Mouse (Mus musculus): ENCODE results near the gene Rnf121.
A peak's percentile ranks its signal among the peaks of the same experiment; 100 is the strongest.
"Not testable (repeated sequence)": the region's sequence is repeated elsewhere in the genome, so short reads cannot be mapped to it uniquely, and the experiment has no call there.

Rnf121 gene

DNA sequence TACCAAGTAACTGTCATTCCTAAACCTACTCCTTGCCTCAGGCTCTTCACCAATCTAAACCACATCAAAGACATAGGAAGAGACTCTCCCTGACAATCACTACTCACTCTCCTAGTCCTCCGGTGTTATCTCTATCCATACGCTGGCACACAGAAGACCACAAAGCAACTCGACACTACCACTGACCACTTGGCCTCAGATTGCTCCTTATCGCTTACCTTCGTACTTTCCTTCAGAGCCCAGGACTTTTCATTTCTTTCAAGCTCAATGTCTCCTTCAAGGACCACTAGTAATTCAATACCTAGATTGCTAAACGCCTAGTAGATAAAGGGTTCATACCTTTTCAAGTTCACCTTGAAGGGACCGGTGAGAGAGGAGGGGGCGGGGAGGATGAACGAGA lies 1.4 kb downstream of the Rnf121 start:
- DNase-seq, result no peak

- DNase-seq, result no peak
Measured at GRCm38 (mm10) chr7:102062203-102062602, 3.1 kb downstream of the Rnf121 start.

DNA sequence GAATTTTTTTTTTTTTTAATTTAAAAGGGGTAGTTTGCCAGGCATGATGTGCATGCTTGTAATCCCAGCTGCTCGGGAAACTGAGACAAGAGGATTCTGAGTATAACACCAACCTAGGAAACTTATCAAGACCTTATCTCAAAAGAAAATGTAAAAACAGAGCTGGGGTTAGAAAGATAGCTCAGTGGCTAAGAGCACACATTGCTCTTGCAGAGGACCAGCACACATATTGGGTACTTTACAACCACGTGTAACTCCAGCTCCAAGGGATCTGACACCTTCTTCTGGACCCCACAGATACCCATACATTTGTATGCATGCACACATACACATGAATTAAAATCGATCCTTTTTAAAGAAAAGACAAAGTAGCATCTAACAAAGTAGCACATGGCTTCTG lies 3.9 kb downstream of the Rnf121 start:
- no peak for DNase-seq

- DNase-seq, result not testable (repeated sequence)
Measured at GRCm38 (mm10) chr7:102048524-102048923, 16.7 kb downstream of the Rnf121 start.

DNA sequence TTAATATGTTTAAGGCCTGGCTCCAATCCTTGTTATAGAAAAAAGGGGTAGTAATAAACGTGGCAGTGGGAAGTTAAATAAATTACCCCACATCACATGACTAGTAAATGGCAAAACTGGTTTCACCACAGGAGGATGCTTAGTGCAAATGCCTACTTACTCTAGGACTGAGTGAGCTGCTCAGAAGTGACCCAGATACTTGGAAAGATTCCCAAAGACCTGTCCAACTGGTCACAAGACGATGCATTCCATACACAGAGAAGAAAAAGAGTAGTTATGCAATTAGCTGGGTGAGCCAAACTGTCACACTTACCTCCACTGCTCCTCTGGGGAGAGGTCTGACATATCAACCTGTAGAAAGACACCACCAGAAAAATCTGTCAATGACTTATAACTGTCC lies 23.0 kb downstream of the Rnf121 start:
- no peak for DNase-seq

DNA sequence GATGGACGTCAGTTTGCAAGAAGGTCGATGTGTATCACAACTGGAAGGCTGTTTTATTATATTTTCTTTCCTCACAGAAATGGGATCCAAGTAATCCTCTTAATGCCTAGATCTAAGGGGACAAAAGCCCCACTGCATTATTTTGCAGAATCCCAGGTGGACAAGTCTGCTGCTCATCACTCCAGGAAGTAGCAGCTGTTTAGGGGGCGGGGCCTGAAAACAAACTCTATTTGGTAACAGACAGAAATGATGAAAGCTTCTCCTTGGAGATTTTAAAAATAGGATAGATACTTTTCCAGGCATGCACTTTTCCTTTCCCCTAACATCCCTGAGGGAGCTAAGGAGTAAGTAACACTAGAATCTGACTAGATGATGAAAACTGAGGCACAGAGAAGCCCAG lies 28.0 kb downstream of the Rnf121 start:
- DNase-seq, result no peak

- no peak for DNase-seq
Measured at GRCm38 (mm10) chr7:102035534-102035933, 29.7 kb downstream of the Rnf121 start.

DNA sequence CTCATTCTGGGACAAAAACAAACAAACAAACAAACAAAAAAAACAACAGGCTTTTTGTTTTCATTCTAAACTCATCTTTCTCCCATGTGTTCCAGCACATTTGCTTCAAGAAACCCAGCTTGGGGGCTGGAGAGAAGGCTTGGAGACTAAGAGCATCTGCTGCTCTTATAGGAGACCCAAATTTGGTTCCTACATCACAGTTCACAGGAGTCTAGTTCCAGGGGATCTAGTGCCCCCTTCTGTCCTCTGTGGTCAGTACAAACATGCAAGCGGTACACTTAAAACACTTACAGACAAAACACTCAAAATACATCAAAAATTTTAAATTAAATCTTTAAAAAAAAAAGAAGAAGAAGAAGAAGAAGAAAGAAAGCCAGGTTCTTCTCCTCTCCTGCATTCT lies 30.4 kb downstream of the Rnf121 start:
- DNase-seq, result peak in 1 of 2 experiments; percentile 28

GRCm38 (mm10) chr7:102025187-102026119 lies 39.8 kb downstream of the Rnf121 start:
- no peak for DNase-seq

DNA sequence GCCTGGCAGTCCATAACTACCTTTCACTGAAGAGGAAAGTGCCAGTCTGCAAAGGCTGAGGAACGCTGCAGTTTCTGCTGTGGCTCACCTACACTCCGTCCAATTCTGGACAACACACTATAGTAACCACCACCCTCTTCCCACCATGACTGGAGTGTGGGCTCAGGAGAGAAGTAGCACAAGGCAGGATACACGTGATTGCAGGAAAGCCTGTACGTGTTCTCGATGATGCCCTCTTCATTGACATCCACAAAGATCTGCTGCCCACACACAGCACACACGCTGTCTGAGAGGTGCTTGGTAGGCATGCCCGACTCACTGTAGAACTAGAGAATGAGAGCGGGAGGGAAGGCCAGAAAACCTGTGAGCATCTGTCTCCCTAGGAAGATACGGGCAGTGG lies 41.4 kb downstream of the Rnf121 start:
- DNase-seq, result no peak

- DNase-seq, result not testable (repeated sequence)
Measured at GRCm38 (mm10) chr7:102020934-102021333, 44.3 kb downstream of the Rnf121 start.

DNA sequence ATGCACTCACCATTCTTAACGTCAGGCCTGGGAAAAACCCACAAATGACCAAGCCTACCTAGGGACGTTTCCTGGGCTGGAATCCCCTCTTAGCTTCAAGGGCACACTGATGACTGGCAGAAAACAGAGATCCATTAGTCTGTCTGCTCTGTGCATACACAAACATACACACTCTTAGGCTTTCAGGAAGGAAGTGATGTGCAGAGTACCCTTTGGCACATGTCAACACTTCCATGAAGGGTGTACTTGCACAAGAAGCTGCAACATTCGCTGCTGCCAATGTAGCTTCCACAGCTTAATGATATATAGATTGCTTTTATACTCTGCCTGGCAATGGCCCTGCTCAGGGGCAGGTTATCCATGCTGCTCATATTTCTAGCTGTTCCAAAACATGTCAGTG lies 45.9 kb downstream of the Rnf121 start:
- no peak for DNase-seq

DNA sequence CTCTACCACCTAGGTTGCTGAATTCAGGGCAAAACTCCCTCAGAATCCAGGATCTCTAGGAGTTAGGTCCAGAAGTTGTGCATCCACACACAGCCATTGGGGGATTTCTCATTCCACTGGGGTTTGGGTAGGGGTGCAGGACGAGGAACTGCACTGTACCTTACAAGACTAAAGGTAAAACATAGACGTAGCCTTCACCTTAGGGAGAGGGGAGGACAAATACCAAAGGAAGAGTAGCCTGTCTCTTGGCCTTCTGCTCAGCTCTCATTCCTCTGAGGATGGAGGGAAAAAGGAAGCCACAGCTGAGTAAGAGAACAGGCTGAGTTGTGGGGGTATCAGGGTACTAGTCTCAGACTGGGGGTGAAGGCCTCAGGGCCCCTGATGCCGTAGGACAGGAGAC lies 46.7 kb downstream of the Rnf121 start, which contains the start of gene Il18bp:
Il18bp (minus strand) TSS at position 101 of the 400 bp plus-strand sequence.
- DNase-seq, result no peak

DNA sequence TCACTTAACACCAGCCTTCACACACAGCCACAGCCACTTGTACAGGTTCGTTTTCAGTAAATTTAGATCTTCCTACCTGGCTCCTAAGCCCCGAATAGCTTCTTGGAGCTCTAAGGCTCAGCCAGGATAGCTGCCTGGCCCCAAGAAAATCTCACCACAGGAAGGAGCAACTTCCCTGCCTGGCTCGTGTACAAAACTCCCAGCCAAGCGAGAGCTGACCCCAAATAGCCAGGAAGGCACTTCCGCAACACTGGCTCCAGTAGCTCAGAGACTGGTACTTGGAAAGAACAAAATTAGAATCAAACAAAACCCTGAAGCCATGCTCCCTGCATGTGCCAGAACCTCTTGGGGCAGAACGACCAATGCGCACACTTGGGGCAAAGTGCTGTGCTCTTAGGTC lies 47.2 kb downstream of the Rnf121 start:
- peak in 1 of 2 experiments; percentile 20 for DNase-seq

DNA sequence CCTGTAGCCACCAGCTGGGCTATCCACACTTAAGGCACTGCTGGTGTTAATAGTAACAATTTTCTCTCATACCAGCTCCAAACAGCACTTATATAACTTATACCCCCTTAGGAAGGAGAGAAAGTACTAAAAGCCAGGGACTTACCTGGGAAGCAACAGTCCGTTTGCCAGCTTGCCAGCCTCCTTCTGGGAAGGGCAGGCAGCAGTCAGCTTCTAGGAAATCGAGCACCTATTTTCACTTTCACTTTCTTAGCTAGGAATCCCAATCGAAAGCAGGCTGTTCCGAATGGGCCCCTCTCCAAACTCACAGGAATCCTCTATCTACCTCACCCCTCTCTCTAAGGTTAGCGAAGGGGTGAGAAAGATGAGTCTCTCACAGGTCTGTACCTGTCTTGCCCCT lies 47.8 kb downstream of the Rnf121 start:
- DNase-seq, result no peak

GRCm38 (mm10) chr7:102016936-102017335 lies 48.3 kb downstream of the Rnf121 start:
- DNase-seq, result no peak

GRCm38 (mm10) chr7:102014995-102015394 lies 50.3 kb downstream of the Rnf121 start:
- DNase-seq, result no peak

DNA sequence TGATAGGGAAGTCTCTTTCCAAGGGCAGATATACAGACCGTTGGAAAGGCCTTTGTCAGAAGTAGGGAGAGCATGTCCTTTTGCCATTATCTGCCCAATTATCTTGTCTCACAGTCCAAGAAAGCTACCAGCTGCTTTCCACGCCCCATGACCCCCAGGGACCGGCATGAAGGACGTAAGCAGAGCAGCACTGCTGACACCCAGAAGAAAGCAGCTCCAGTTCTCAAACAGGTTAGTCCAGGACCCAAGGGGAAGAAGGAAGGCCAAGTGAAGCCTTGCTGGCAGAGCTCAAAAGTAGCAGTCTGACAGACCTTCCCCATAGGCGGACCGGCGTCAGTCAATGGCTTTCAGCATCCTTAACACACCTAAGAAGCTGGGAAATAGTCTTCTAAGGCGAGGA lies 51.9 kb downstream of the Rnf121 start:
- DNase-seq, result no peak

DNA sequence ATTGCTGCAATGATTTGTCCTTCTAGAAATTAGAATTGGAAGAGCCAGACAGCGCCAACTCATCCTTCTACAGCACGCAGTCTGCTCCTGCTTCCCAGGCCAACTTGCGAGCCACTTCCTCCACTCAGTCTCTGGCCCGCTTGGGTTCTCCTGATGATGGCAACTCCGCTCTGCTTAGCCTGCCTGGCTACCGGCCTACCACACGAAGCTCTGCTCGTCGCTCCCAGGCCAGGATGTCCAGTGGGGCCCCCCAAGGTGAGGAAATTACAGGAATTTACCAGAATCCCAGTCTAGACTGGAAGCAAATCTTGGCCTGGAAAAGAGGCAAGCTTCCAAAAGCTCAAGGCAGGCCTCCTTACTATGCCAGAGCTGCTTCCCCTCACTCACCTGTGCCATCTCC lies 53.4 kb downstream of the Rnf121 start:
- peak; percentile 48 to 55 for DNase-seq

GRCm38 (mm10) chr7:102006520-102006919 lies 58.7 kb downstream of the Rnf121 start:
- DNase-seq, result no peak

DNA sequence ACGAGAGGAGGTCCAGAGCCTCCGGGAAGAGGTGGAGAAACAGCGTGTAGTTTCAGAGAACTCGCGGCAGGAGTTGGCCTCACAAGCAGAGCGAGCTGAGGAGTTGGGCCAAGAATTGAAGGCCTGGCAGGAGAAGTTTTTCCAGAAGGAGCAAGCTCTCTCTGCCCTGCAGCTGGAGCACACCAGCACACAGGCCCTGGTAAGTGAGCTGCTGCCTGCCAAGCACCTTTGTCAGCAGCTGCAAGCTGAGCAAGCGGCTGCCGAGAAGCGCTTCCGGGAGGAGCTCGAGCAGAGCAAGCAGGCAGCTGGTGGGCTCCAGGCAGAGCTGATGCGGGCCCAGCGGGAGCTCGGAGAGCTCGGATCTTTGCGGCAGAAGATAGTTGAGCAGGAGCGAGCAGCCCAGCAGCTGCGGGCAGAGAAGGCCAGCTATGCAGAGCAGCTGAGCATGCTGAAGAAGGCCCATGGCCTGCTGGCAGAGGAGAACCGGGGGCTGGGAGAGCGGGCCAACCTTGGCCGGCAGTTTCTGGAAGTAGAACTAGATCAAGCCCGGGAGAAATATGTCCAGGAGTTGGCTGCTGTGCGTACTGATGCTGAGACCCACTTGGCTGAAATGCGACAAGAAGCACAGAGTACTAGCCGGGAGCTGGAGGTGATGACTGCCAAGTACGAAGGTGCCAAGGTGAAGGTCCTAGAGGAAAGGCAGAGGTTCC lies 64.2 kb downstream of the Rnf121 start:
- peak; percentile 35 to 44 for DNase-seq

- DNase-seq, result peak; percentile 26 to 35
Measured at GRCm38 (mm10) chr7:102000296-102000695, 65.0 kb downstream of the Rnf121 start.

DNA sequence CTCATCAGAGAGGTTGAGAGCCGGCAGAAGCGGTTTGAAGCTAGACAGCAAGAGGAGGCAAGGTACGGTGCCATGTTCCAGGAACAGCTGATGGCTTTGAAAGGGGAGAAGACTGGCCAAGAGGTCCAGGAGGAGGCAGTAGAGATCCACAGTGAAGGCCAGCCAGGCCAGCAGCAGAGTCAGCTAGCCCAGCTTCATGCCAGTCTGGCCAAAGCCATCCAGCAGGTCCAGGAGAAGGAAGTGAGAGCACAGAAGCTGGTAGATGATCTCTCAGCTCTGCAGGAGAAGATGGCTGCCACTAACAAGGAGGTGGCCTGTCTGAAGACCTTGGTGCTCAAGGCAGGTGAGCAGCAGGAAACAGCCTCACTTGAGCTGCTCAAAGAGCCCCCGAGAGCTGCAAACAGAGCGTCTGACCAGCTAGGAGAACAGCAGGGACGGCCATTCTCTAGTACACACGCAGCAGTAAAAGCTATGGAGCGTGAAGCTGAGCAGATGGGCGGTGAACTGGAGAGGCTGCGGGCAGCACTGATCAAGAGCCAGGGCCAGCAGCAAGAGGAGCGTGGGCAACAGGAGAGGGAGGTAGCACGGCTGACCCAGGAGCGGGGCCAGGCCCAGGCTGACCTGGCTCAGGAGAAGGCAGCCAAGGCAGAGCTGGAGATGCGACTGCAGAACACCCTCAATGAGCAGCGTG lies 65.7 kb downstream of the Rnf121 start:
- peak; percentile 63 to 66 for DNase-seq
